Mouse (Mus musculus) ES-CJ7 (cell line): ENCODE measurements around the gene Dlat.

Source experiments
- DNase-seq: peaks from one replicate; pipeline ENCODE4 v3.0.0; 2011; ENCODE audit warnings: low read depth, low spot score

Gene Dlat

DNA sequence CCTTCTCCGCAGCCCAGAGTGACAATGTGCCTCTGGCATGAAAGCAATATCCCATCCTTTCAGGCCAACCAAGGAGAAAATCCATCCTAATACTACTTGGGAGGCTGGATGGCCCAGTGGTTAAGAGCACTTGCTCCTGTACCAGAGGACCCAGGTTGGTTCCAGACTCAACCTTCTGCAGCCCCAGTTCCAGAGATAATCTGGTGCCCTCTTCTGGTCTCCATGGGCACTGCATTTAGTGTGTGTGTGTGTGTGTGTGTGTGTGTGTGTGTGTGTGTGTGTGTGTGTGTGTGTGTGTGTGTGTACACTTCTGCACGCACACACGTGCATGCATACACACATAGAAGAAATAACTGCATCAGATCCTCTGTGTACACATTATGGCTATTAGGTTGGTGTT, 66.0 kb downstream of the Dlat start:
- DNase-seq = peak; percentile 64

DNA sequence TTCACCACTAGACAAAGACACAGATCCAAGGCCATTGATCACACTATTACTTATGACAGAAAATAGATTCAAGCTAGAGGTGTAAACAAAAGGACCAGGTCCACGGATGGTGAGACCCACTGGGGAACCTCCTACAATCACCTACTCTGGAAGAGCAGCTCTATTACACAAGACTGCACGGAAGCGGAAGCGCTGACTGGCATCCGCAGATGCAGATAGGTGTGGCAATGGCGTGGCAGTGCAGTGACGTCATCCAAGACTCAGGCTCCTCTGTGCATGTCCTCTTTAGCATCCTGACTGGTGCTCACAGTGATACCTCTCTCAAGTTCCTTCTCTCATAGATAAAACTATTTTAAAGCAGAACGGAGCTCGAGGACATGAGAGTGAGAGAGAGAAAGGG, 66.6 kb downstream of the Dlat start:
- no peak for DNase-seq

DNA sequence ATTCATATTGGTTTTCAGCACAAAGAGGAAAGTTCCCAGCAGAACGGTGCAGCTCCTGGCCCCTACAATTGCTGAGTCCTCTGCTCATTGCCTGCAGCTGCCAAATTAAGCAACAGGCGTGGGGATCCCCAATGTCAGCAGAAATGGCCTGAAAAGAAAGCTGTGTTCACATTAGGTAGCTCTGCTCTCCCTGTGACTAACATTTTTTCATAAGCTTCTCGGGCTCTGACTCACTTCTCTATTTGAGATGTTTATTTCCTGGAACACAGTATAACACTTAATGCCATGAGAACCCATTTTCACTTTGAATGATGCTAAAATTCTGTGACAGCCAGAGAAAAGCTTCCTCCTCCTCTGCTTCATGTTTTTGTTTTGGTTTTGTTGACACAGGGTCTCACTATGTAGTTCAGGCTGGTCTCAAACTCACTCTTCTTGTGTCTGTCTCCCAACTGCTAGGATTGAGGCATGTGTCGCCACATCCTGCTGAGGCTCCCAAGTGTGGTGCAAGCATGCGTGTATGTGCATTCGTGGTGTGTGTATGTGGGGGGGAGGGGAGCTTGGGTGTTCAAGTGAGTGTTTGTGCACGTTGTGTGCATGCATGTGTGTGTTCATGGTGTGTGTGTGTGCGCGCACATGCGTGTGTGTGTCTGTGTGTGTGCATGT, 68.6 kb downstream of the Dlat start:
- DNase-seq = no peak

DNA sequence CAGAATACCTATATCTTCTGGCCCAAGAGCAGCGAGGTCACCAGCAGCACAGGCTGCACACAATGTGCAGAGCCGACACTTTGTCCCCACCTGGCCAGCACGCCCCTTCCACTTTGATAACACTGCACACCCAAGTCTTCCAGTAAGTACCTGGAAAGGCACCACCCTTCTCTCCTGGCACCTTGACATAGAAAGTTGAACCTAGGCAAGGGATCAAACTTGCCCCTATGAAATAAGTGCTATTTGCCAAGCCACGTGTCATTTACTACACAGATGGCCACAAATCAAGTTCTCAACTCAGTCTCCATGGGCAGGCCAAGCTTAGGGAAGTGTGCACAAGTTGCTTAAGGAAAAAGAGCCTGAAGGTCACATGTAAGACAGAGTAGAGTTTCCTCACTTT, 72.6 kb downstream of the Dlat start:
- DNase-seq = no peak

DNA sequence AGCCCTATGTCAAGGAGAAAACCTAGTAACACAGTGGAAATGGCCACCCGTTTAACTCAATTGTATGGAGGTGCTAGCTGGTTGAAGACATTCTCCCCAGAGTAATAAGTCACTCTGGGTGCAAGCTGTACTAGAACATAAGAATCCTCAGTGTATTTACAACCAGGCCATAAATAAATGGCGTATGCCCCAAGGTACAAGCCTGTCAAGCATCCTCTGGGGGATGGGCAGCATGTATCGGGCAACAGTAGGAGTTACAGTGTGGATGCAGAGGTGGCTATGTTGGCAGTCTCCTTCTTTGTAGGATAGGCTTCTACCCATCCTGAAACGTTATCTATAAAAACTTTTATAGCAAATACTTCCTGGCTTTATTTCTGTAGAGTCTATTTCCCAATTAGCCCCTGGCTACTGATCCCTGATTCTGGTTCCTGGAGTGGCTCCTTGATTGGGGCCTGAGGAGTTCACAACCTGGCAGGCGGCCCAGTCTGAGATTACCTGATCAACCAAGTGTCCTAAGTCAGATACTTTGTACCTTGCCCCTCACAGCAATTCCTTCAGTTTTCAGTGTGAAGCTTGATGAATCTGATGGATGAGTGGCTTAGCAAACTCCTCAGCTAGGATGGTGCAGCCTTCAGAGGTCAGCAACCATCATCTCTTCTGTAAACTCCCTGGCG, 74.3 kb downstream of the Dlat start:
- no peak for DNase-seq
